Mouse (Mus musculus): ENCODE measurements around the gene Kcnj2.

DNA sequence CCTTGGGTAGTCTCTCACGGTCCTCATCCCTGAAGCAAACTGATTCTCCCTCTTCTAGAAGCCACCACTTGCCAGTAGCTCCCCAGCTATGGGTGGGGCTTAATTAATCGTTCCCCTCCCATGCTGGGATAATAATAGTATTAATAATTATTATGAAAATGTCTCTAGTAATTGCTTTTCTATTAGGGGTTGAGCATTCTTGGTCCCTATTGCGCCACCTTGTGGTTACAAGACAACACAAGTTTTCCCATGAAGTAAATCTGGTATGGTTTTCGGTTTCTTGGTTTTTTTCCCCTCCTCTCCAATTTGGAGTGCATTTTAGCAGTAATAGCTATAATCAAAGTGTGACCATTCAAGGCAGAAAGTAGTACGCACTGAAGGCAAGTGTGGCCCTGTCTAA, 23.8 kb upstream of the Kcnj2 start:
- TF ChIP-seq POLR2A (IDR thresholded peaks at IDR 0.05; ENCODE audit: control insufficient read depth, low read depth, low read length), result no peak
- no peak for TF ChIP-seq CTCF (IDR thresholded peaks at IDR 0.05; ENCODE audit: control insufficient read depth, insufficient read depth, insufficient replicate concordance, low read depth, low read length)

Data from testis, adult 2 months (tissue).